Mouse (Mus musculus) C2C12 (cell line): ENCODE results near the gene Trat1.

Source experiments
- CEBPB ChIP-seq: IDR thresholded peaks from one replicate; pipeline ENCODE4 v1.6.1; 2011; ENCODE audit warnings: low read depth, mild to moderate bottlenecking, control low read depth, moderate library complexity
- CTCF ChIP-seq: IDR thresholded peaks from one replicate; pipeline ENCODE4 v1.5.1; 2011; ENCODE audit not compliant: control insufficient read depth, insufficient read depth, insufficient read length
- MAX ChIP-seq: IDR thresholded peaks from one replicate; pipeline ENCODE4 v1.6.1; 2011; ENCODE audit warnings: mild to moderate bottlenecking, control low read depth
- USF1 ChIP-seq: IDR thresholded peaks from one replicate; pipeline ENCODE4 v1.6.1; 2011; ENCODE audit warnings: low read depth, mild to moderate bottlenecking, control low read depth, moderate library complexity

DNA sequence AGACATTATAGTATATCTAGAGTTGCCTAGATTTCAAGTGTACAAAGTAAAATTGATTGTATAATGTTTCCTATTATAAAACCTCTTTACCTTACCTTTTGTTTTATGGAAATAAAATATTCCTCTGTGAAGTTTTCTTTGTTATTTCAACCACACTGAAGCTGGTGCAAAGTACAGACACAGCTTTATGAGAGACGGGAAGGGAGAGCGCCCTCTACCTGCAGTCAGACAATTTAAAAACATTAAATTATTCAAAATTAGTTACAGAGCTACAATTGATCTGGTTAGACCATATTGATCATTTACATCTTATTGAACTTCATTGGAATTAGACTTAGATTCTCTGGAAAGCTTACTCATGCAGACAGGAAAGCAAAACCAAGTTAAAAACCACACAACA lies 5.4 kb upstream of the Trat1 start:
- TF ChIP-seq CTCF, result no peak
- no peak for TF ChIP-seq USF1
- no peak for TF ChIP-seq CEBPB
- TF ChIP-seq MAX, result no peak
